Mouse (Mus musculus) adrenal gland, postnatal 14 days (tissue): ENCODE measurements around the gene Slc16a9. TPM values are rescaled to one million over a fixed set of nuclear protein-coding genes. Genes with fewer than 3 reads are reported as not detected.
A peak's percentile ranks its signal among the peaks of the same experiment; 100 is the strongest.

Source experiments
- DNase-seq: peaks from one replicate; pipeline ENCODE4 v3.0.0; 2021; ENCODE audit warnings: mixed read lengths
- total RNA-seq: library from RNA; stranded (reverse); gene quantifications from 2 replicates; pipeline ENCODE4 v1.2.3, GENCODE M21; 2021

Slc16a9 gene
- total RNA-seq, 1 experiment from 2014 or later = 2.3 TPM

DNA sequence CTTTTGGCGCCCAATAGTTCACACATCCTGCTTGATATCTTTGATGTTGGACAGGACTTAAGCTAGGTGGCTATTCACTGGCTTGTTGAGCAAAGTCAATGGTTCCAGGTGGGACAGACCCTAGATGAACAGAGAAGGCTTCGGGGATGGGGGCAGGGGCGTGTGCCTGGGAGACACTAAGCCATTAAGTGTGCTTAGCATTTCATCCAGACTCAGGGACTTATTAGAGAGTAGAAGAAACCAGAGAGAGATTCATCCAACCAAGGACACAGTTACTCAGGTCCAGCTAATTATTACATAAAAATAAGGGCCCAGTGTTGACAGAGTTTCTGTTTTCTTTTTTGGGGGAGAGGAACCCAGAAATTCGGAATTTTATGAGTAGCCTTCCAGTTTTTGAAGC is 5.5 kb downstream of the Slc16a9 start:
- DNase-seq = no peak

DNA sequence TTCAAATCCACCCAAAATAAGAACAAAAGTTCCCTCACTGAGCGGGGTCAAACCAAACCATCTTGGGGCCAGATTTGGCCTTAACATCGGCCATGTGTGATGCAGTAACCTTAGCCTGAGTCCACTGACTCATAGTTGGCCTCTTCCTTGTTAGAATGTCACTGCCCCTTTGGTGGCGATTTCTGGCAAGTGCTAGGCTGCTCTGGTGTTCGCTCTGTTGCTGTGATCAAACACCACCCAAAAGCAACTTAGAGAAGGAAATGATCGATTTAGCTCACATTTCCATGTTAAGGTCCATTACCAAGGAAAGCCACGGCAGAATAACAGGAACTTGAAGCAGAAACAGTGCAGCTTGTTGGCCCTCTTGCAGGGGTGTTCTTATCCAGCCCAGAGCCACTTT is 5.9 kb downstream of the Slc16a9 start:
- peak; percentile 23 for DNase-seq

DNA sequence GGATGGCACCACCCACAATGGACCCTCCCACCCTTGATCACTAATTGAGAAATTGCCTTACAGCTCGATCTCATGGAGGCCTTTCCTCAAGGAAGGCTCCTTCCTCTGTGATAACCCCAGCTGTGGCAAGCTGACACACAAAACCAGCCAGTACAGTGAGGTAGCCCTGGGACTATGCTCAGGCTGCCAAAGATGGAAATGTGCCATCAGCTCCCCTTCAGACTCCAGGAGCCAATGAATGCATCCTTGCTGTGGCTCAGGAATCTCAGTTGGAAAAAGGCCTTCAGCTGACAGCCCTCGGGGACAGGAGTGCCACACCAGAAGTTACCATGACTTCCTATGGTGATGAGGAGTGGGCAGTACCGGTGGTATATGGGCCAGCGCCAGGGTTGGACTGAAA is 9.8 kb downstream of the Slc16a9 start:
- DNase-seq = no peak

DNA sequence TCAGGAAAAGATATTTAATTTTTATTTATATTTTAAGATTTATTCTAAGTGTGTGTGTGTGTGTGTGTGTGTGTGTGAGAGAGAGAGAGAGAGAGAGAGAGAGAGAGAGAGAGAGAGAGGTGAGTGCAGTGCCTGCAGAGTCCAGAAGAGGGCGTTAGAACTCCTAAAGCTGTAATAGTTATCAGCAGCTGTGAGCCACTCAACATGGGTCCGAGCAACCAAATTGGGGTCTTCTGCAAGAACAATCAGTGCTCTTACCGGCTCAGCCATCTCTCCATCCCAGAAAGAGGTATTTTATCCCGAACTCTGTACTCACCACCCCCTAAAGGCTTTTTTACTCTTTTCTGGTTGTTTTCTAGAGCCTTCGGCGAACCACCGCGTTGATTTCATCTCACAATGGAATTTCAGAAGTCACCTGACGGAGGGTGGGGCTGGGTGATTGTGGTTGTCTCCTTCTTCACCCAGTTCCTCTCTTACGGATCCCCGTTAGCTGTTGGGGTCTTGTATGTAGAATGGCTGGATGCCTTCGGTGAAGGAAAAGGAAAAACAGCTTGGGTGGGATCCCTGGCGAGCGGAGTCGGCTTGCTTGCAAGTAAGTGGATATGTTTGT is 10.8 kb downstream of the Slc16a9 start:
- DNase-seq = no peak

DNA sequence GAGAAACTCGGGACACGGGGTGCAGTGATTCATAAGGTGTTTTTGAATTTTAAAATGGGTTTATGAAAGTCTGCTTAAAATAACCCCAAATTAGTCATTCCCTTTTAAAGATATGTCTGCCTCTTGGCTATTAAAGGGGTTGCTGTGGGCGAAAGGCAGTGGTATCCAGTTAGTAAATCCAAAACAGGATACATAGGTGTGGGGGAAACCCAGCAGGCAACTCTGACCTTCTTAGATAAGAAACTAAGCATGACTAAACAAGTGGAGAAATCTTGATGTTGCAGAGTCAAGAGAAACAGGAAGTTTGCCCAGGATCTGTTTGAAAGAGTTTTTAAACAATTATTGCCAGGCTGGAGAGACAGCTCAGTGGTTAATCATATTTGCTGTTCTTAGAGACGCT is 12.1 kb downstream of the Slc16a9 start:
- DNase-seq = no peak

DNA sequence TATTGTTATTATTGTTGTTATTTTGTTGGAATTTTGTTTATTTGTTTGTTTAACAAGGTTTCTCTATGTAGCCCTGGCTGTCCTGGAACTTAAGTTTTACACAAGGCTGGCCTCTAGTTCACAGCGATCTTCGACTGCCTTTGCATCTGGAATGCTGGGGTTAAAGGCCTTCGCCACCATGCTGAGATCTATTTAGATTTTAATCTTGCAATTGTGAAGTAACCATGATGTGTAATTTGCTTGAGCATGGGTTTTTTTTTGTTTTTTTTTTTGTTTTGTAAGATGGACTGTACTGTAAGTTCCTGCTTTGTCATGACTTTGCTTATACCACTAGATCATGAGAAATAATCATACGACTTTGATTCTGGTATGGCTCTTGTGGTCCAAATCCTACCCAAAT is 16.0 kb downstream of the Slc16a9 start:
- DNase-seq = no peak

DNA sequence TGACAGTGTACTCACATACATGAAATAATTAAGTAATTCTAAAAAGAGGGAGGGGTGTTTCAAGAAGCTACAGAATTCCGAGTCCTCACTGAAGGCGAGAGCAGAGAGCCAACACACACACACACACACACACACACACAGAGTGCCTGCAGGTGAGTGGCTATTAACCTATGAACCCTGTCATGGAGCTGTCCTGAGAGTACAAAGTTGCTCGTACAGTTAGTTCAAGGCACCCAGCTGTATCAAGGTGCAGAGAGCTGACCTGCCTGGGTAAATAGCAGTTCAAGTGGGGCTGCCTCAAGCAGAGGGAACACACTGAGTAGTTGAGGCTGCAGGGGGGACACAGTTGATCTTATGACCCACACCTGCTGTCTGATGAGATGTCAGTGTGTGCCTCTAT is 17.2 kb downstream of the Slc16a9 start:
- DNase-seq = no peak

DNA sequence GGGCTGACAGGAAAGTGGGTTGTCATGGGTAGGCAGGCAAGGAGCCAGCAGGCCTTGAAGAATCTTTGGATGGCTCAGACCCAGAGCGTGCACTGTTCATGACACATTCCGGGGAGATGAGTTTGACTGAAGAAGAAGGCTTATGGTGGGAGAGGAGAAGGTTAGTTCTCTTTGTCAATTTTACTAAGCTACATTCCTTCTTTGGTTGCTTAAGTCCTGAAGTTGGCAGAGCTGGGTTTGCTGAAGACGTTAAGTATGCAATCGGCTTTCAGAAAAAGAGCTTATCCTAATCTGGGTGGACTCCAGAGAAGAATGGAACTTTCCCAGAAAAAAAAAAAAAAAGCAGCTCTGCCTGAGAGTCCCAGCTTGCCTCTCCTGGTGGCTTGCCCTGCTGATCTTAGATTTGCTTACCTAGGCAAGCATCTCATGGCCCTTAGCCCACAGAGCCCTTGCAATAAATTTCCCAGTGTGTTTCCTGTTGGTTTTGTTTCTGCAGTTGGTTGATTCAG is 18.8 kb downstream of the Slc16a9 start:
- peak; percentile 26 for DNase-seq

DNA sequence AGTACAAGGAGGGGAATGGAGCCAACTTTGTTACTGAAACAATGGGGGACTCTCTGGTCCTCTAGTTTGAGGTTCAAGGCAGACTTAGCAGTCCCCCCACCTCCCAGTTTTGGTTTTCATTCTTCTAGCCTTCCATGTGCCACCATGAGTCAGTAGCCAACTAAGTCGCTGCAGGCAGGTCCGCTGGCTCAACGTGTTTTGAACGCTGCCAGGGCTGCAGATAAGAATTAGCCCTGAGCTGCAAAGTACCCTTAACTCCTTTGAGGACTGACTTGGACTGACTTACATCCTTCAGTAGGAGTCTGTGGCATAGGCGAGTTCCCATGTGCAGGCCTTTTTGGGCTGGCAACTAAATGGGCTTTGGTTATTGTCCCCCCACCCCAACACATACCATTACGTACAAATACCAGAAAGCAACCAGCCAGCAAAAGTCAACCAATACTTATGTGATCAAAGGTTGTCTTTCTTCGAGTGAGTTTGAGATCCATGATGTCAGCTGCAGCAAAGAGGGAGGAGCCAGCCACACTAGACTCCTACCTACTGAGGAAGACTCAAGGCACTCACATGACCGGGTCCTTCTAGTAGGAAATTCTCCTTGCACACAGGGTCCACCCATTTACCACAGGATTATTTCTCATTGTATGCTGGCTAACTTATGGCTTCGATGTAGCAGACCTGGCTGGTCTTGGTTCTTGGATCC is 19.6 kb downstream of the Slc16a9 start:
- no peak for DNase-seq

DNA sequence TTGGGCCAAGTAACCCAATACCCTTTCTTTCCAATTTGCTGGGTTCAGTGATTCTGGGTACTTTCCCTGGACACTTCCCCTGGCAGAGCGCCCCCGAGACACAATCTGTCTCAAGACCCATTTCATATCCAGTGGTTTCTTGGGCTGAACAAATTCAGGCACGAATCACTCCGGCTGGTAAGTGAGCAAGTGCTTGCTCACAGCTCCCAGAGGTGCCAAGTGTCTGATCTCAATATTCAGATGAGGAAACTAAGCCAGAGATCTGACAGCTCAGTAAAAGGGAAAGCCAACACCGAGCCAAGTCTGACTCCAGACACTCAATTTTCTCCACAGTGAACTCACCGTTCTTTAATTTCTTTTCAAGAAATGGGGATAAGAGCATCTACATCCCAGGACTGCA is 21.6 kb downstream of the Slc16a9 start:
- no peak for DNase-seq

DNA sequence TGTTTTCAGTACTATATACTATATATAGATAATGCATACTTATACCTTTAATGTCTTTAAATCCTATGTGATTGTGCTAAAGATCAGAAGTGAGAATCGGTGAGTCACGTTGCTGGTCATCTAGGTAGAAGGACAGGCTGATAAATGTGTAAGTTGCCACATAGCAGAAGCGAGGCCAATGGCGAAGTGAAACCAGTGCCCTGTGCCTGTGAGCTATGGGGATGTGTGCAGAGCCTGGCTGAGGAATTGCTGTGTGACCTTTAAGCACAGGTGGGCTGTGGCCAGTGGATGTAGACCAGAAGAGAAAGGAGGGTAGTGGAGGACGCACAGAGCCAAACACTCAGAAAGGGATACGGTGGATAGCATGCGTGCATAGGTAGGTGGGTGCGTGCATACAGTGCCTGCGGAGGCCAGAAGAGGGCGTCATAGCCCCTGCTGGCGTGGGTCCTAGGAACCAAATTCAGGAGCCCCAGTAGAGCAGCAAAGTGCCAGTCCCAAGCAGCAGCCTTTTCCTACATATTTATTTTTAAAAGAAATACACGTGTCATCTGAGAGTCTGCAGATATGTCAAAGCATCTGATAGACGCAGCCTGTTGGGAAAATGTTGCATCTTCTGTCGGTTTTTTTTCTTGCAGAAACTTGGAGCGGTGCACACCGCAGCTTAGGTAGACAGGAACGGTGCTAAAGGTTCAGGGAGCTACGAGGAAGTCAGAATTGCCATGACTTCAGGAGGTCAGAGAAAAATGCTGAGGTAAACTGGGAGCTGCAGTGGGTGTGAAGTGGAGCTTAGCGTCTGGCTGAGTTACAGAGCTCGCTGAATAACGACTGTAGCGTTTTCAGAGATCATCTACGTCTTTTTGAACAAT is 23.9 kb downstream of the Slc16a9 start:
- DNase-seq = peak; percentile 60

DNA sequence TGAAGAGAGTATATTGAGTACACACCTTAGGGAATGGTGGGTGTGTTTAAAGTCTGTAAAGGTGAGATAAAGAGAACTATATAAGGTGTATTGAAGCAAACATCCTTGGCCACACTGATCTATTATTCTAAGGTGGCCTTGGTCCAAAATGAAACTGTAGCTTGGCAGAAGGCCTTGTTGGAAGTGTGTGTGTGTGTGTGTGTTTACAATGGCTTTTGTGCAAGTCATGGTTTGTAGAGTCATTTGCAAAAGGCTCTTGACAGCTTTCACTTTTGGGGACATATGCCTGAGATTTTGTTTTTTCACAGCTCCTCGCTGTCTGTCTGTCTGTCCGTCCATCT is 24.5 kb downstream of the Slc16a9 start:
- no peak for DNase-seq

DNA sequence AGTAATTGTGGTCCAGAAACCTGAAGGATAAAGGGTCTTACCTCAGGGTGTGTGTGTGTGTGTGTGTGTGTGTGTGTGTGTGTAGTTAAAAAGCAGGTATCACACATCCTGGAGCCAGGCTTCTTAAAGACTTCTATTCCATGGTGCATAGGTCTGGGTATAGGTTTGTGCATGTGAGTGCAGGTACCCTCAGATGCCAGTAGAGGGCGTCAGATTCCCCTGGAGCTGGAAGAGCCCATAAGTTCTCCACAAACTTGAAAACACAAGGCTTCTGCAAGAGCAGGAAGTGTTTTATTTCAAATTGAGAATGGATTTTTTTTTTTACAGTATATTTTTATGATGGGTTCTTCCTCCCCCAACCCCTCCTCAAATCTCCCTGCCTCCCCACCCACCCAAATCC is 31.8 kb downstream of the Slc16a9 start:
- DNase-seq = no peak

DNA sequence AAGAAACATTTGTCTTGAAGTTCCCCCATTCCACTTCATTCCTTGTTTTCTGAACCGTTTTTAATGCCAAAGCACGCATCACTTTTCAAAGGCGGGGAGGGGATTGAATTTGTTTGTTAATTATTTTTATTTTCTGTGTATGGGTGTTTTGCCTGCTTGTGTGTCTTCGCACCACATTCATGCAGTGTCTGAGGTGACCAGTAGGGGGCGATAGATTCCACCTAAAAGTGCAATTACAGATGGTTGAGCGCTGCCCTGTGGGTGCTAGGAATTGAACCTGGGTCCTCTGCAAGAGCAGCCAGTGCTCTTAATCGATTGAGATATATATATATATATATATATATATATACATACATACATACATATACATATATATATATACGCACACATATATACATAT is 34.4 kb downstream of the Slc16a9 start:
- no peak for DNase-seq

DNA sequence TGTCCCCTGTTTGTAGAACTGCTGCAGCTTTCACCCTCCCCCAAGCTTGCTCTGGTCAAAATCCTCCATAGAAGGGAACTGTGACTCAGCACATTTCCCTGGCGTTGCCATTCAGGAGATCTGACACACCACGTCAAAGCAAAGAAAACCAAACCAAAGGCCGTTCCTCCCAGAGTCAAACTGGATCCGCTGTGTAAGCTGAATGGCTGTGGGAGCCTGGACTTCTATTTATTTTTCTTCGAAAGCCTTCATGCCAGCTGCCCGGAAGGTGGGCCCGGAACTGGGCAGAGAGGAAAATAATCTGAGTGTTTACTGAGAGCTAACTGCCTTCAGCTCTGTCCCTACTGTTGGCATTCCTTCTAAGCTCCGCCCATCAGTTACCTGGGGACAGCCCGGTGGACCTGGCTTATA is 42.9 kb downstream of the Slc16a9 start:
- DNase-seq = peak; percentile 66

DNA sequence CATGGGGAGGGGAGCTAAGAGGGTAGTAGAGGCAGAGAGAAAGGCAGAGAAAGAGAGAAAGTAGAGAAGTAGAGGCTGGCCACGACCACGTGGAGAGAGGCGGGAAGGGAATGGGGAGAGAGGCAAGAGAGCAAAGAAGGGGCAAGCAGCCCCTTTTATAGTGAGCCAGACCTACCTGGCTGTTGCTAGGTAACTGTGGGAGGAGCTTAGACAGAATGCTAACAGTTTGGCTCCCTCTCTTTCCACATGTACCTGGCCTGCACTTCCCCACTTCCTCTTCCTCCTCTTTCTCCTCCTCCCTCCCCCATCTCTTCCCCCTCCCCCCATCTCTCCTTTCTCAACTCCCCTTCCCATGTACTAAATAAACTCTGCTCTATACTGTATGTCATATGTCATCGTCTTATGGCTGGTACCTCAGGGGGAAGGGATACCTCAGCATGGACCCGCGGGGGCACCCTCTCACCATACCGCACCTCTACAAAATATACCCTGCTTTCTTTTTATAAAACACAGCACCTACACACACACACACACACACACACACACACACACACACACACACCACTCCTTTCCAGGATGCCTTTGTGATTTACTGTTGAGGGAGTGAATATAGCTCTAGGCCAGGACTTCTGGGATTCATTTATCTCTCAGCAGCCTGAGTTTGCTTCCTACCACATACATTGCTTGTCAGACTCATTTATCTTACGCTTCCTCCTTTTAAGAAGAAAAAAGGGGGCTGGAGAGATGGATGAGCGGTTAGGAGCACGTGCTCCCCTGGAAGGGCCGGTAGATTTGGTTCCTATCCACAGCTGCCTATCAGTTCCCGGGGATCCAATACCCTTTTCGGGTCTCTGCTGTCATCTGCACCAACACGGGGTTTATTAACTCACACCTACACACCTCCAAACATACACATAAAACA is 43.8 kb downstream of the Slc16a9 start:
- DNase-seq = no peak

DNA sequence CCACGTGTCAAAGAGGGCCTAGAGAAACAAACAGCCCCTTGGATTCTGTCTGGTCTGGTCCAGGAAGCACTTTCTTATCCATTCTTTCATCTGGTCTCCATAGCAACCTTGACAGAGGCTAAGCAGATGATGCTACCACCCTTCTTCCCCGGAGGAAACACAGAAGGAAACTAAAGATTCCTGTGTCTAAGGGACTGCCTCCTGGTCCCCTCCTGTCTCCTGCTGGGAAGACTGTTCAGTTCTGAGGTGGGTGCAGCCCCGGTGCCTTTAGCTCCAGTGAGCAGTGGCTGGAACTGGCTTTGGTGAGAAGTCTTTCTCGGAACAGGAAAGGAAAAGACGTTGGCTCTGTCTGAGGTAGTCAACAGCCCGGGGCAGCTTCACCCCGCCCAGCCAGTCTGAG is 47.1 kb downstream of the Slc16a9 start:
- no peak for DNase-seq

DNA sequence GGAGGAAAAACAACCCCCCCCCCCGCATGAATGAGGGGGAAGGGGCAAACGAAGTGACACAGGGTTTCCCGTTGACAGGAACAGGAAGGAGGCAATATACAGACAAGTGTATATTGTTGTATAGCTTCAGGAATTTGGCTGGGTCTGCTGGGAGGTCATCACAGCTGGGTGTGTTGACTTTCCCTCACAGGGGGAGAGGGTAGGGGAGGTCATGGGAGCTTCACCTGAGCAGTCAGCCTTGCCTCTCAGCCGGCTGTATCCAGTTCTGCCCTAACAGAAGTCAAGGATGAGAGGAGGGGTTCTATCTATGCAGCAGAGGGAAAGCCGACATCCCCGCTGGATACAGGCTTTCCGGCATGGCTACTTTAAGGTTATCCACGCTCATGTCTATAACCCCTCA is 49.2 kb downstream of the Slc16a9 start:
- no peak for DNase-seq

DNA sequence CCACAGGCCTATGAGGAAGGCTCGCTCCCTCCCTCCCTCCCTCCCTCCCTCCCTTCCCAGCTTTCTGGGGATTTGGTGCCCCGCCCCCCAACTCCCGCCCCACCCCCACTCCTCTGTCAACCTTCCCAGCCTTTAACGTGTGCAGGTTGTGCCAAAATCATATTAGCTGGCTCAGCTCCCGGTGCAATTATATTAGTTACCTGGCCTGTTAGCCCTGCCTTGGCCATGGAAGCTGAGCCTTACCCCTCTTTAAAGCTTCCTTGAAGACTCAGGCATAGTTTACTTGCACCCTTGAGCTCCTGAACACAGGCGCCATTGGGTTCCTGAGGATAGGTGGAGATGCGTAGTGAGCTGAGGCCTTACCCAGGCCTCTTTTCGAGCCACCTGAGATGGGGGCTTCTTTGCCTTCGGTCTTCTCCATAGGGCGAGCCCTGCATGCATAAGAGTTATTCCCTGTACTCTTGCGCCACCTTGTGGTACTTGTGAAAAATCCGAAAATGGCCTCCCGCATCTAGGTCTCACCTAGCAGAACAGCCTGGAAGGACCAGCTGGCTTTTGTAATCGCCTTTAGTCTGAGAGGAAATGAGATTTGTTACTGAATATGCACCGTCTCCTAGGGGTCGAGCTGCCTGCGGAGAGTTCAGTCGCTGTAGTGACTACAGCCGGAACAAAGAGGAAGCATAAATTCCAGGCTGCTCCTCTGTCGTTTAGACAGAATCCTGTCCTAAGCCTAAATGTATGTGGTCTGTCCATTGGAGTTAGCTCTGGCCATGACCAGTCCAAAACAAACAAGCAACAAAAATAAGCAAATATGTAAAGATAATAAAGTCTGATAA is 51.8 kb downstream of the Slc16a9 start:
- peak; percentile 84 for DNase-seq

DNA sequence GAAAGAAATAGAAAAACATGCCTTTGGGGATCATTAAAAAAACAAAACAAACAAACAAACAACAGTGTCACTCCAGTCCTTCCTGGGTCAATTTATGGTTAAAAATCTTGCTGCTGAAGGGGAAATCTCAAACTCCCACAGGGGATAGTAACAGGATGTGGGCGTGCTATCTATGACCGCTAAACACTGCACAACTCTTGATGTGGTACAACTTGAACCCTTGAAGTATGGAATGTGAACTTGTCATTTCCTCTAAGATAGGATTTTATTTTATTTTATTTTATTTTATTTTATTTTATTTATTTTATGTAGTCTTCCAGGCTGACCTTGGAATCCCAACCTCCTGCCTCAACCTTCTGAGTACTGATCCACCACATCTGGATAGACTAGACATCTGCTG is 54.2 kb downstream of the Slc16a9 start:
- DNase-seq = no peak

DNA sequence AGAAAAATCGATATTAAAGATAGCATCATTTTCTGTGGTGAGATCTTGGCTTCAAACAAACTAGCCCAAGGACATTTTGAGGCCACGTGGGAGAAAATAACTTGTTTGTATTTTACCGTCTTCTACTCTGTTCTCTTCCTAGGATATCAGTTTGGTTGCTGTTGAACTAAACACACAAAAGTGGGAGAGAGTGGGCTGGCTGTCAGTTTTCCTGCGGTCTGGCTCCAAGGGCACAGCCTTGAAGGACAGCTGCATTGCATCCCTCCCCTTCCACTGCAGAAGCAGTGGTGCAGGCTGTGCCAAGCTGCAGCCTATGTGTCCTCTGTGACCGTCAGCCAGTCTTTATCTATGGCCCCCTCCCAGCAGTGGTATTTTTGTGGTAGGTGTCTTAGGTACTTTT is 54.8 kb downstream of the Slc16a9 start:
- peak; percentile 32 for DNase-seq
